Comparison of ENCODE assay signal across 8 mouse cellular contexts in the genomic region with DNA sequence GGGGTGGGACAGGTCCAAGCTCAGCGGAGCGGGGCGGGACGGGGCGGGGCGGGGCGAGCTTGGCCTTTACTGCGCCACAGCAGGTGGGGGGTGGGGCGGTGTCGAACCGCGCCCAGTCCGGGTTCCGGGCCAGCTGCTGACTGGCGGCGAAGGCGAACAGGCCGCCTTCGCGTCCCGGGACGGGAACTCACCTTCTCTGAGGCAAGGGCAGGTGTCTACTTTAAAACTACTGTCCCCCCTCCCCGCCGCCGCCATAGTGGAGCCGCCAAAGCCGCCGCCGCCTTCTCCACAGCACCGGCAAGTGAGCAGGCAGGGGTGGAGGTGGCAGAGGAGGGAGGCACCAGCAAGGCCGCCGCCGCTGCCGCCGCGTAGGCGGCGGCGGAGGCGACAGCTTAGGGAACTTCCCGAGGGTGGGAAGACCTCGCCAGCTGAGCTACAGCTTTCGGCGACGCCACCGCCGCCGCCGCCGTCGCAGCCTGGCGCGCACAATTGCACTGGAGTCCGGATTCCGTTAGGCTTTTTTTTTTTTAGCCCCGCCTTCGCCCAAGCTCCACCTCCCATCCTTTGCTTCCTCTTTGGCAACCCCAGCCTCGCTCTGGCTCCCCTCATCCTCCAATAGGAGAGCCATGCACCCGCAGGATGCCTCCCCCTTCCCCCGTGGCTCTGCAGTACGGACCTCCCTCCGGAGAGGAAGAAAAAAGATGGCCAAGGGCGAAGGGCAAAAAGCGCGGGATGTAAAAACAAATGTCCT. TPM values are rescaled to one million over a fixed set of nuclear protein-coding genes. Genes with fewer than 3 reads are reported as not detected.
DNase-seq lines count a peak whose midpoint lies in the region; ATAC-seq lines count a peak whose summit lies in the region.

A gene (minus strand): TSS at position 490 of the 751 bp plus-strand sequence.

- peak; percentile 98 for ATAC-seq in inflammation-experienced regulatory T-cells, adult 6 months
- peak; percentile 100 for ATAC-seq in megakaryocyte-erythroid progenitor cell, adult 5-6 weeks (replicated peaks; ENCODE audit: low FRiP score, low TSS enrichment, poor library complexity, severe bottlenecking)

- intact Hi-C loops in gastrocnemius, postnatal 14 days (cut with DNase I; ENCODE audit: low total_unique reads) = no loop called here
- intact Hi-C loops in left cerebral cortex, postnatal 10 days (cut with DNase I) = no loop called here

- peak; percentile 91 to 94 for DNase-seq in adrenal gland, adult (ENCODE audit: inconsistent age in 2 of 2, low spot score in 1 of 2)
- DNase-seq in embryo, embryonic 10.5 days (ENCODE audit: low spot score) = peak; percentile 91
- peak; percentile 89 for DNase-seq in gastrocnemius, postnatal 14 days
- peak; percentile 86 to 93 for DNase-seq in left cerebral cortex, postnatal 10 days (ENCODE audit: extremely low spot score in 1 of 2, low spot score in 2 of 2)
- DNase-seq in right cerebral cortex, postnatal 25 days = peak; percentile 82
- peak; percentile 84 to 86 for DNase-seq in urinary bladder, postnatal 4 days (ENCODE audit: low spot score in 2 of 2)

RNA-seq across cellular contexts. Expression of the gene that starts here (rescaled TPM):
- 1 to 10 TPM; 1.0 to 1.4 TPM for total RNA-seq in gastrocnemius, postnatal 14 days (2021)
- polyA plus RNA-seq in inflammation-experienced regulatory T-cells, adult 6 months (2017; shearing (Covaris generic)) = 10 to 100 TPM in 2 of 3 experiments, 1 to 10 TPM in 1; 5.3 to 10.9 (median 10.2) TPM
- 1 to 10 TPM; 8.0 to 9.6 TPM for total RNA-seq in left cerebral cortex, postnatal 10 days (2021)
- 2.0 and 3.9 TPM in 2 replicates for total RNA-seq in megakaryocyte-erythroid progenitor cell, adult 5-6 weeks (2014; fragmentation: Nextera tagmentation)
- 0.99 and 1.7 TPM in 2 replicates for total RNA-seq in megakaryocyte-erythroid progenitor cell, adult 5-6 weeks (2017)

Comparison
In these comparisons a context has a peak if more than half of its experiments do, and no peak if none do; other contexts are left out.
1. Peak in every context shown above with its lines: DNase-seq and ATAC-seq.